In genomic region chr12:29134326-29134725, GRCm38 (mm10) we compare ENCODE assay signal across 16 mouse cellular contexts.
DNase-seq lines count a peak whose midpoint lies in the region.
"Had no signal": no experiment of that assay in that cellular context is flagged by ENCODE, and none has a peak within 500 bp of the region (broad histone marks: within the 10 kb centered on the region; RNA-seq: fewer than 3 reads in every experiment).

No protein-coding gene starts in this region.

- DNase-seq in adrenal gland, adult (ENCODE audit: inconsistent age in 2 of 2, low spot score in 1 of 2): peak; percentile 68
- DNase-seq in adrenal gland, adult 8-10 months: no peak
- DNase-seq in Muller cell, postnatal 12 days (ENCODE audit: inconsistent ontology term): peak; percentile 24
- DNase-seq in cerebellum, adult 18-20 months: no peak
- DNase-seq: adrenal gland, adult 2 months; adrenal gland, postnatal 10 days; adrenal gland, postnatal 14 days; adrenal gland, postnatal 25 days; adrenal gland, postnatal 36 days; B cell, adult 2 months; cerebellum, adult 11 months; cerebellum, adult 11-12 months; cerebellum, adult 2 months; cerebellum, adult 8-10 months; cerebellum, adult 9-10 months; cerebellum, adult 9-11 months had no signal

Comparison
In these comparisons a context has a peak if more than half of its experiments do, and no peak if none do; other contexts are left out.
1. DNase-seq: peak in adrenal gland, adult (2 of 2) and Muller cell, postnatal 12 days (single experiment); none in adrenal gland, adult 8-10 months (single experiment) and cerebellum, adult 18-20 months (0 of 2).